Mouse (Mus musculus): ENCODE measurements around the gene Slc30a9. TPM values are rescaled to one million over a fixed set of nuclear protein-coding genes. Genes with fewer than 3 reads are reported as not detected.

Gene Slc30a9
- polyA plus RNA-seq, 1 experiment: 46.8 TPM

Other genes starting within 250 kb of the Slc30a9 start
- 0.30 and 0.41 TPM in 2 replicates for gene Phox2b, start 207.7 kb upstream of the Slc30a9 start, polyA plus RNA-seq (2012; rRNA removed)
- 51.8 and 69.0 TPM in 2 replicates for gene Tmem33, start 46.4 kb upstream of the Slc30a9 start, polyA plus RNA-seq (2012; rRNA removed)
- gene Bend4, start 121.4 kb downstream of the Slc30a9 start, polyA plus RNA-seq (2012; rRNA removed): 1.7 and 1.9 TPM in 2 replicates

All from urinary bladder, adult 2 months (tissue).